Mouse (Mus musculus): ENCODE measurements at regions not wholly inside any gene's neighbourhood (a gene's known extent, or its start where the extent isn't known, plus 50 kb on each side); places are given as distances from the start of the nearest gene placed in this dataset.

DNA sequence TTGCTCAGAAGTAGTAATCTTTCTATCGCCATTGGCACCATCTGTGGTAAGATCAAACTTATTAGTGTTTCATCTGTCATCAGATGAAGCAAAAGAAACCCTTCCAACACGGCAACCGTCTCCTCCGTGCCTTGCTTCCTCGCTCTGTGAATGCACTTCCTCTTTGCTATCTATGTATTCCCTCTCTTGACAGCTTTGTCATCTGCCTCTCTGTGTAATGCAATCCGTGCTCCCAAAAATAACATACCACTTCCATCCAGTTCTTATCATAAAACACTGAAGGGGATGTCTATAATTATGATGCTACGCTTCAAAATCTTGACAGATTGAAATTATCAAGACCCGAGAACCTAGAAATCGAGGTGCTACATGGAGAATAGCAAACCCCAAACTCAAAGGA lies 123.2 kb downstream of the Cartpt start:
- no peak for TF ChIP-seq POLR2A (IDR thresholded peaks at IDR 0.05; ENCODE audit: insufficient read depth, low read depth, low read length)
- TF ChIP-seq CTCF (IDR thresholded peaks at IDR 0.05; ENCODE audit: insufficient read depth, low read depth, low read length), result no peak

Measured in olfactory bulb, adult 2 months (tissue).